In the genomic region with DNA sequence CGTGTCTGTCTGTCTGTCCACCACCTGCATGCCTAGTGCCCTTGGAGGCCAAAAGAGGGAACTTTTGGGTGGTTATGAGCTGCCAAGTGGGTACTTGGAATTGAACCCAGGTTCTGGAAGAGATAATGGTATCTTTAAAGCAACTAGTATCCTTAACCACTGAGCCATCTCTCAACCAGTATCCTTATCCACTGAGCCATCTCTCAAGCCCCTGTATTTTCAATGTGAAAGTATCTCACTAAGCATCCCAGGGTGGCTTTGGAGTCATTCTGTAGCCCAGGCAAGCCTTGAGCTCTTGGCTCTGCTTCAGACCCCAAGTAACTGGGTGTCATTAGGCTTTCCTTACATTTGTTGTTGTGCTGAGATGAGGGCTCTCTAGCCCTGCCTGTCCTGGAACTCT, we compare ENCODE assay signal across 16 mouse cellular contexts. TPM values are rescaled to one million over a fixed set of nuclear protein-coding genes. Genes with fewer than 3 reads are reported as not detected.
"Had no signal": no experiment of that assay in that cellular context is flagged by ENCODE, and none has a peak within 500 bp of the region (broad histone marks: within the 10 kb centered on the region; RNA-seq: fewer than 3 reads in every experiment).

No protein-coding gene starts in this region.

- H3K36me3 ChIP-seq: midbrain, embryonic 10.5 days; neural tube, embryonic 12.5 days; stomach, embryonic 15.5 days had no signal

- H3K9ac ChIP-seq: lung, embryonic 14.5 days; neural tube, embryonic 12.5 days; stomach, embryonic 15.5 days had no signal

- H3K9me3 ChIP-seq: midbrain, embryonic 10.5 days; neural tube, embryonic 12.5 days; stomach, embryonic 15.5 days had no signal

- H3K27ac ChIP-seq: neural tube, embryonic 12.5 days; stomach, embryonic 15.5 days; stomach, postnatal 0 days had no signal

- H3K4me2 ChIP-seq: lung, embryonic 14.5 days; stomach, embryonic 15.5 days had no signal

- H3K27me3 ChIP-seq: neural tube, embryonic 12.5 days; stomach, embryonic 15.5 days had no signal

- H3K4me3 ChIP-seq: midbrain, embryonic 10.5 days; myocyte; neural tube, embryonic 12.5 days; stomach, embryonic 15.5 days had no signal

RNA-seq across cellular contexts. Expression of gene Cyp1a2, which starts 28.5 kb away (rescaled TPM):
- total RNA-seq: megakaryocyte, adult 5-6 weeks; megakaryocyte-erythroid progenitor cell, adult 5-6 weeks; neutrophil, adult 5-6 weeks had no signal
- polyA plus RNA-seq: lung, embryonic 14.5 days; lung, embryonic 16.5 days; midbrain, embryonic 10.5 days; midbrain, embryonic 14.5 days; midbrain, embryonic 16.5 days; myocyte; neural tube, embryonic 12.5 days; neural tube, embryonic 14.5 days; spleen, adult 2 months; stomach, embryonic 15.5 days; stomach, postnatal 0 days; urinary bladder, adult 2 months had no signal

RNA-seq across cellular contexts. Expression of gene Cyp1a1, which starts 32.8 kb away (rescaled TPM):
- total RNA-seq: megakaryocyte, adult 5-6 weeks; neutrophil, adult 5-6 weeks had no signal
- polyA plus RNA-seq: lung, embryonic 14.5 days; lung, embryonic 16.5 days; myocyte; neural tube, embryonic 12.5 days; stomach, embryonic 15.5 days had no signal

RNA-seq across cellular contexts. Expression of gene Lman1l, which starts 34.4 kb away (rescaled TPM):
- total RNA-seq: megakaryocyte, adult 5-6 weeks; megakaryocyte-erythroid progenitor cell, adult 5-6 weeks had no signal
- polyA plus RNA-seq: liver, embryonic 16.5 days; lung, embryonic 14.5 days; lung, embryonic 16.5 days; midbrain, embryonic 14.5 days; midbrain, embryonic 16.5 days; neural tube, embryonic 12.5 days; neural tube, embryonic 14.5 days; stomach, embryonic 15.5 days; stomach, postnatal 0 days had no signal

RNA-seq across cellular contexts. Expression of gene Cplx3, which starts 48.9 kb away (rescaled TPM):
- total RNA-seq: megakaryocyte, adult 5-6 weeks; megakaryocyte-erythroid progenitor cell, adult 5-6 weeks; neutrophil, adult 5-6 weeks had no signal
- polyA plus RNA-seq: liver, embryonic 16.5 days; lung, embryonic 14.5 days; lung, embryonic 16.5 days; neural tube, embryonic 12.5 days; spleen, adult 2 months; stomach, embryonic 15.5 days; stomach, postnatal 0 days; urinary bladder, adult 2 months had no signal
